10 mouse cellular contexts compared by ENCODE assay signal in genomic region chr6:117863751-117864150, GRCm38 (mm10). TPM values are rescaled to one million over a fixed set of nuclear protein-coding genes. Genes with fewer than 3 reads are reported as not detected.
DNase-seq lines count a peak whose midpoint lies in the region; ATAC-seq lines count a peak whose summit lies in the region.
"Had no signal": no experiment of that assay in that cellular context is flagged by ENCODE, and none has a peak within 500 bp of the region (broad histone marks: within the 10 kb centered on the region; RNA-seq: fewer than 3 reads in every experiment).

No protein-coding gene starts in this region.

- no peak for DNase-seq in neural tube, embryonic 11.5 days (ENCODE audit: low spot score)
- DNase-seq in neural tube, embryonic 10.5 days (ENCODE audit: extremely low spot score, low spot score) = no peak
- DNase-seq in spleen, postnatal 36 days (ENCODE audit: low spot score in 2 of 2) = no peak
- no peak for DNase-seq in gastrocnemius, postnatal 14 days
- DNase-seq in gastrocnemius, adult 8-10 months (ENCODE audit: low spot score in 2 of 2) = no peak
- DNase-seq: adrenal gland, postnatal 25 days; thymus, postnatal 36 days had no signal

- WGBS in neural tube, embryonic 11.5 days = 97% methylated on average over 8 of the region's 8 CpGs
- 76% methylated on average over 8 of the region's 8 CpGs for WGBS in liver, embryonic 12.5 days (ENCODE audit: insufficient replicate concordance)

- peak overlapping the region; percentile 98 for H3K4me2 ChIP-seq in neural tube, embryonic 11.5 days (ENCODE audit: low read depth)
- peak overlapping the region; percentile 95 for H3K4me2 ChIP-seq in liver, embryonic 12.5 days

- H3K9ac ChIP-seq in neural tube, embryonic 11.5 days (ENCODE audit: low read length) = no peak overlapping the region; the same call in 1 of the 2 replicates
- peak overlapping the region; percentile 70; the same call in 1 of the 2 replicates for H3K9ac ChIP-seq in liver, embryonic 12.5 days

- H3K27ac ChIP-seq in neural tube, embryonic 11.5 days (ENCODE audit: low read depth, low read length) = no peak overlapping the region
- H3K27ac ChIP-seq in liver, embryonic 12.5 days = no peak overlapping the region

- H3K27me3 ChIP-seq in erythroblast, embryonic 14.5 days (ENCODE audit: control insufficient read depth) = peaks cover 4% of the 10 kb centered on the region; the same call in 1 of the 2 replicates
- no peaks in the 10 kb centered on the region for H3K27me3 ChIP-seq in neural tube, embryonic 11.5 days (ENCODE audit: control insufficient read depth, insufficient read depth, low read length)
- no peaks in the 10 kb centered on the region for H3K27me3 ChIP-seq in liver, embryonic 12.5 days (replicated peaks)

- no peaks in the 10 kb centered on the region for H3K36me3 ChIP-seq in erythroblast, embryonic 14.5 days (ENCODE audit: control insufficient read depth)
- H3K36me3 ChIP-seq in neural tube, embryonic 11.5 days (ENCODE audit: control insufficient read depth, insufficient read depth, low read length) = no peaks in the 10 kb centered on the region
- H3K36me3 ChIP-seq in liver, embryonic 12.5 days = no peaks in the 10 kb centered on the region

- peak overlapping the region; percentile 68 for H3K4me3 ChIP-seq in erythroblast, embryonic 14.5 days (replicated peaks)
- H3K4me3 ChIP-seq in neural tube, embryonic 11.5 days (ENCODE audit: low read depth, low read length) = 0 out of 2 replicates have a peak overlapping the region, but pooled peaks have one; percentile 75
- H3K4me3 ChIP-seq in liver, embryonic 12.5 days = peak overlapping the region; percentile 74

- H3K4me1 ChIP-seq in erythroblast, embryonic 14.5 days (ENCODE audit: control insufficient read depth) = peaks cover 27% of the 10 kb centered on the region
- H3K4me1 ChIP-seq in neural tube, embryonic 11.5 days (ENCODE audit: control insufficient read depth, insufficient read depth, low read length) = 0 out of 2 replicates have a peak, but pooled peaks cover 2% of the 10 kb centered on the region
- H3K4me1 ChIP-seq in liver, embryonic 12.5 days = peaks cover 26% of the 10 kb centered on the region

- intact Hi-C loops in gastrocnemius, postnatal 14 days (cut with DNase I; ENCODE audit: low total_unique reads) = no loop called here

- no peaks in the 10 kb centered on the region for H3K9me3 ChIP-seq in erythroblast, embryonic 14.5 days (ENCODE audit: control insufficient read depth, low read length)
- H3K9me3 ChIP-seq in neural tube, embryonic 11.5 days (ENCODE audit: control insufficient read depth, low read length) = no peaks in the 10 kb centered on the region
- H3K9me3 ChIP-seq in liver, embryonic 12.5 days (replicated peaks) = no peaks in the 10 kb centered on the region

- no peak for ATAC-seq in erythroblast, adult 5-6 weeks (replicated peaks; ENCODE audit: low FRiP score, poor library complexity, severe bottlenecking)
- no peak for ATAC-seq in neural tube, embryonic 11.5 days (ENCODE audit: insufficient read depth, low FRiP score, low TSS enrichment)
- ATAC-seq in liver, embryonic 12.5 days = no peak

RNA-seq across cellular contexts. Expression of gene Zfp239, which starts 1.9 kb away (rescaled TPM):
- polyA plus RNA-seq in erythroblast, embryonic 14.5 days (2012) = 0.03 and 0.04 TPM in 2 replicates
- not detected in 2 replicates for total RNA-seq in erythroblast, adult 5-6 weeks (2015; ENCODE audit: low replicate concordance)
- 0.77 and 0.98 TPM in 2 replicates for total RNA-seq in erythroblast, adult 5-6 weeks (2017; ENCODE audit: low replicate concordance)
- 9.6 and 10.8 TPM in 2 replicates for polyA plus RNA-seq in neural tube, embryonic 11.5 days (2014; fragmentation: Nextera tagmentation; extraction: Ambion mirVana)
- polyA plus RNA-seq in liver, embryonic 12.5 days (2016; fragmentation: Nextera tagmentation; extraction: Ambion mirVana) = 4.7 and 5.6 TPM in 2 replicates
- under 1 TPM; 0.40 to 0.51 TPM for total RNA-seq in gastrocnemius, postnatal 14 days (2021)
- 1 to 10 TPM; 1.1 to 2.7 (median 1.9) TPM for total RNA-seq in gastrocnemius, adult 8-10 months (2022)

RNA-seq across cellular contexts. Expression of gene Zfp637, which starts 22.8 kb away (rescaled TPM):
- 0.95 and 1.4 TPM in 2 replicates for polyA plus RNA-seq in erythroblast, embryonic 14.5 days (2012)
- 2.7 and 6.7 TPM in 2 replicates for total RNA-seq in erythroblast, adult 5-6 weeks (2015; ENCODE audit: low replicate concordance)
- total RNA-seq in erythroblast, adult 5-6 weeks (2017; ENCODE audit: low replicate concordance) = 4.6 and 16.9 TPM in 2 replicates
- polyA plus RNA-seq in neural tube, embryonic 11.5 days (2014; fragmentation: Nextera tagmentation; extraction: Ambion mirVana) = 132 and 134 TPM in 2 replicates
- polyA plus RNA-seq in liver, embryonic 12.5 days (2016; fragmentation: Nextera tagmentation; extraction: Ambion mirVana) = 40.4 and 48.6 TPM in 2 replicates
- 10 to 100 TPM; 27.5 to 30.9 TPM for total RNA-seq in gastrocnemius, postnatal 14 days (2021)
- 10 to 100 TPM; 42.8 to 52.2 (median 43.6) TPM for total RNA-seq in gastrocnemius, adult 8-10 months (2022)

RNA-seq across cellular contexts. Expression of gene Hnrnpf, which starts 36.4 kb away (rescaled TPM):
- polyA plus RNA-seq in erythroblast, embryonic 14.5 days (2012) = 13.1 and 14.1 TPM in 2 replicates
- 169 and 187 TPM in 2 replicates for total RNA-seq in erythroblast, adult 5-6 weeks (2015; ENCODE audit: low replicate concordance)
- 279 and 303 TPM in 2 replicates for total RNA-seq in erythroblast, adult 5-6 weeks (2017; ENCODE audit: low replicate concordance)
- polyA plus RNA-seq in neural tube, embryonic 11.5 days (2014; fragmentation: Nextera tagmentation; extraction: Ambion mirVana) = 688 and 701 TPM in 2 replicates
- 702 and 711 TPM in 2 replicates for polyA plus RNA-seq in liver, embryonic 12.5 days (2016; fragmentation: Nextera tagmentation; extraction: Ambion mirVana)
- total RNA-seq in gastrocnemius, postnatal 14 days (2021) = 100 to 1,000 TPM; 134 to 153 TPM
- total RNA-seq in gastrocnemius, adult 8-10 months (2022) = 100 to 1,000 TPM in 1 of 4 experiments, 10 to 100 TPM in 3; 85.6 to 104 (median 94.2) TPM
